Mouse (Mus musculus) left cerebral cortex, postnatal 25 days (tissue): Measurements from ENCODE around the gene Nrgn. TPM values are rescaled to one million over a fixed set of nuclear protein-coding genes. Genes with fewer than 3 reads are reported as not detected.
A peak's percentile ranks its signal among the peaks of the same experiment; 100 is the strongest.

Experiments
- DNase-seq, 2 experiments: peaks; one replicate each; pipeline ENCODE4 v3.0.0; 2022; ENCODE audit warnings: low spot score in 2 of 2, mixed read lengths in 1 of 2
- intact Hi-C: fragments of 180-260 bp; cut with DNase I; formaldehyde crosslinking; loops from one replicate; pipeline ENCODE4 v1.15.1; 2025
- total RNA-seq, 2 experiments: library from RNA; stranded (reverse); gene quantifications; 2 replicates each; pipeline ENCODE4 v1.2.3; 2021

Nrgn gene
- total RNA-seq, 2 experiments from 2014 or later = 2,274 to 2,374 TPM

GRCm38 (mm10) chr9:37536851-37537250 is 15.9 kb downstream of the Nrgn start:
- intact Hi-C loops = no loop called here
- DNase-seq = no peak

GRCm38 (mm10) chr9:37530888-37531705 is 21.6 kb downstream of the Nrgn start:
- intact Hi-C loops = no loop called here
- DNase-seq = no peak

- DNase-seq = no peak
- intact Hi-C loops = no loop called here
Measured at GRCm38 (mm10) chr9:37530031-37530887, 22.4 kb downstream of the Nrgn start.

GRCm38 (mm10) chr9:37528225-37528970 is 24.3 kb downstream of the Nrgn start:
- intact Hi-C loops = no loop called here
- DNase-seq = no peak

GRCm38 (mm10) chr9:37527396-37528224 is 25.1 kb downstream of the Nrgn start, which contains the start of gene Esam:
Gene Esam (plus strand): TSS chr9:37528078.
- no peak for DNase-seq
- intact Hi-C loops = no loop called here

GRCm38 (mm10) chr9:37526443-37527395 is 26.0 kb downstream of the Nrgn start:
- DNase-seq = no peak
- intact Hi-C loops = no loop called here

- intact Hi-C loops = no loop called here
- no peak for DNase-seq
Measured at GRCm38 (mm10) chr9:37525461-37525860, 27.2 kb downstream of the Nrgn start.

- DNase-seq = no peak
- intact Hi-C loops = no loop called here
Measured at GRCm38 (mm10) chr9:37519995-37520394, 32.7 kb downstream of the Nrgn start.

- intact Hi-C loops = no loop called here
Measured at GRCm38 (mm10) chr9:37518991-37519390, 33.7 kb downstream of the Nrgn start.

GRCm38 (mm10) chr9:37517467-37517866 is 35.2 kb downstream of the Nrgn start:
- intact Hi-C loops = no loop called here
- no peak for DNase-seq

More at GRCm38 (mm10) chr9:37518991-37519390, 33.7 kb downstream of the Nrgn start:
- peak; percentile 37 to 78 for DNase-seq

- intact Hi-C loops = no loop called here
- no peak for DNase-seq
Measured at GRCm38 (mm10) chr9:37514456-37514855, 38.2 kb downstream of the Nrgn start.

GRCm38 (mm10) chr9:37512097-37512496 is 40.6 kb downstream of the Nrgn start:
- no peak for DNase-seq

GRCm38 (mm10) chr9:37506023-37506422 is 46.7 kb downstream of the Nrgn start:
- intact Hi-C loops = no loop called here
- no peak for DNase-seq

More at GRCm38 (mm10) chr9:37512097-37512496, 40.6 kb downstream of the Nrgn start:
- intact Hi-C loops = no loop called here

GRCm38 (mm10) chr9:37504348-37504747 is 48.4 kb downstream of the Nrgn start:
- DNase-seq = no peak
- intact Hi-C loops = no loop called here

GRCm38 (mm10) chr9:37501170-37501569 is 51.5 kb downstream of the Nrgn start:
- intact Hi-C loops = no loop called here
- no peak for DNase-seq

- intact Hi-C loops = no loop called here
- no peak for DNase-seq
Measured at GRCm38 (mm10) chr9:37500201-37500600, 52.5 kb downstream of the Nrgn start.

GRCm38 (mm10) chr9:37496325-37496724 is 56.4 kb downstream of the Nrgn start:
- no peak for DNase-seq
- intact Hi-C loops = no loop called here

GRCm38 (mm10) chr9:37495761-37496160 is 56.9 kb downstream of the Nrgn start:
- no peak for DNase-seq
- intact Hi-C loops = no loop called here
